Mouse (Mus musculus) CH12.LX (cell line): ENCODE results near the gene Mrpl51.

ENCODE experiments used
- ELF1 ChIP-seq: IDR thresholded peaks from 2 replicates; pipeline ENCODE4 v1.6.1; 2014; ENCODE audit warnings: low read depth, mild to moderate bottlenecking, inconsistent platforms, low read length, improper control_type of control experiment
- EP300 ChIP-seq: IDR thresholded peaks from 2 replicates; pipeline ENCODE4 v1.6.1; 2011; ENCODE audit warnings: low read length, improper control_type of control experiment
- GABPA ChIP-seq: IDR thresholded peaks from 2 replicates; pipeline ENCODE4 v1.6.1; 2012; ENCODE audit warnings: low read depth, low read length, improper control_type of control experiment, inconsistent platforms; ENCODE audit not compliant: insufficient replicate concordance
- MAFK ChIP-seq: IDR thresholded peaks from 2 replicates; pipeline ENCODE4 v1.6.1; 2011; ENCODE audit warnings: low read length, improper control_type of control experiment; ENCODE audit not compliant: insufficient replicate concordance
- MEF2A ChIP-seq: IDR thresholded peaks from 2 replicates; pipeline ENCODE4 v1.6.1; 2014; ENCODE audit warnings: low read depth, mild to moderate bottlenecking, inconsistent platforms, low read length, improper control_type of control experiment, borderline replicate concordance
- POLR2A ChIP-seq: IDR thresholded peaks from 2 replicates; pipeline ENCODE4 v1.6.1; 2011; ENCODE audit warnings: low read depth, mild to moderate bottlenecking, improper control_type of control experiment, low read length
- RAD21 ChIP-seq: IDR thresholded peaks from 2 replicates; pipeline ENCODE4 v1.6.1; 2011; ENCODE audit warnings: low read depth, mild to moderate bottlenecking, low read length, improper control_type of control experiment, moderate library complexity
- RCOR1 ChIP-seq: conservative IDR thresholded peaks from 2 replicates; pipeline ENCODE4 v1.6.1; 2012; ENCODE audit warnings: low read depth, mild to moderate bottlenecking, inconsistent platforms, low read length, improper control_type of control experiment
- SMC3 ChIP-seq: IDR thresholded peaks from 2 replicates; pipeline ENCODE4 v1.6.1; 2011; ENCODE audit warnings: low read depth, low read length, improper control_type of control experiment
- TBP ChIP-seq: conservative IDR thresholded peaks from 2 replicates; pipeline ENCODE4 v1.6.1; 2011; ENCODE audit warnings: low read depth, low read length, improper control_type of control experiment
- USF2 ChIP-seq: conservative IDR thresholded peaks from 2 replicates; pipeline ENCODE4 v1.6.1; 2011; ENCODE audit warnings: low read depth, low read length, improper control_type of control experiment
- ZKSCAN1 ChIP-seq: IDR thresholded peaks from 2 replicates; pipeline ENCODE4 v1.6.1; 2012; ENCODE audit warnings: low read depth, inconsistent platforms, low read length, improper control_type of control experiment, borderline replicate concordance

- TF ChIP-seq TBP (no peak), POLR2A (no peak), SMC3 (no peak), ZKSCAN1 (no peak), MEF2A (no peak), MAFK (no peak), USF2 (no peak), GABPA (no peak), RCOR1 (no peak), EP300 (no peak), ELF1 (no peak), RAD21 (no peak)
Measured at GRCm38 (mm10) chr6:125190816-125191215, 785 bp upstream of the Mrpl51 start.
